Mouse (Mus musculus) liver, embryonic 14.5 days (tissue): ENCODE measurements around the gene Recql.

ENCODE experiments used
- CTCF ChIP-seq: IDR thresholded peaks from 2 replicates; pipeline ENCODE4 v1.5.1; 2016; ENCODE audit warnings: antibody characterized with exemption, low read depth, control low read depth
- EP300 ChIP-seq: IDR thresholded peaks from 2 replicates; pipeline ENCODE4 v1.6.1; 2016; ENCODE audit warnings: antibody characterized with exemption, low read depth

DNA sequence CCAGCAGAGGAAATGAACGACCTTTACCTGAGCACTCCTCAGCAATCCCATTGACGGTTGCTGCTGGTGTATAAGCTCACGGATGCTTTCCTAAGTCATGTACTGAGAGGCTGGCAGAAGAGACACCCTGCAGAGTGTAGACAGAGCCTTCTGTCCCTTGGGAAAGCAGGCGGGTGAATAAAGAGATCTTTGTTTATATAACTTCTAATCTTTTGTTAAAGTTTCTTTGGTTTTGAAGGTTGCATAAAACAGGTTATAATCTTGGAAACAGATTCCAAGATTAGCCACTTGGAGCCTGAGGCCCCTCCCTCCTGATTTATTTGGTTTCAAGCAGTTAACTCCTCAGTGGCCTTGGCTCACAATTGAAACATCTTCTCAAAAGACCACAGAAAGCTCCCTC, 64.0 kb downstream of the Recql start, which contains the start of gene Slco1a5:
- TF ChIP-seq CTCF (no peak), EP300 (no peak)
